Mouse (Mus musculus): ENCODE measurements around the gene Wfdc3. TPM values are rescaled to one million over a fixed set of nuclear protein-coding genes. Genes with fewer than 3 reads are reported as not detected.

Gene Wfdc3
- total RNA-seq (2022) = under 1 TPM; 0.31 to 0.71 (median 0.49) TPM

DNA sequence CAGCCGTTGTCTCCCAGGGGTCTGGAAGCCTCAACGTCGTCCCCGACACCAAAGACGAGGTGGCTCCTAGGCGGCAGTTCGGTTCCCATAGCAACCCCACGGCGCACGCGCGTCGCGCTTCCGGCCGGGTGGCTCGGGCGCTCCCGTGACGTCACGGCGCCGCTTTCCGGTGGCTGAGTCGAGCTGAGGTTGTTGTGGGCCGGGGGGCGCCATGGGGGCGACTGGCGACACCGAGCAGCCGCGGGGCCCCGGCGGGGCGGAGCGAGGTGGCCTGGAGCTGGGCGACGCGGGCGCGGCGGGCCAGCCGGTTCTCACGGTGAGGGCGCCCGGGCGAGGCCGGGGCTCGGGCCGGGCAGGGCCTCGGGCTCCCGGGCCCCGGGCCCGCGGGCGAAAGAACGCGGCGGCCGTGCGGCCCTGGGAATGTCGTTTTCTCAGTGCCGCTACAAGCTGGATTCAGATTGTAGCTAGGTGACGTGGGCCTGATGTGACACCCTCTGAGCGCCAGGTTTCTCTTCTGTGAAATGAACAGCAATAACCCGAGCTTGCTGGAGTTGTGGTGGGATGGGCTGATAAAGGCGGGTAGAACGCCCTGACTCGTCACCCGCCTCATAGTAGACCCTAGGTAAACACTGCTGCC lies at the start of gene Wfdc3, which contains the start of gene Dnttip1:
Gene Wfdc3, minus strand, starts transcription at position 89 of the 637 bp plus-strand sequence.
Gene Dnttip1, plus strand, starts transcription at position 141 of the 637 bp plus-strand sequence.
- peak; percentile 88 for DNase-seq

DNA sequence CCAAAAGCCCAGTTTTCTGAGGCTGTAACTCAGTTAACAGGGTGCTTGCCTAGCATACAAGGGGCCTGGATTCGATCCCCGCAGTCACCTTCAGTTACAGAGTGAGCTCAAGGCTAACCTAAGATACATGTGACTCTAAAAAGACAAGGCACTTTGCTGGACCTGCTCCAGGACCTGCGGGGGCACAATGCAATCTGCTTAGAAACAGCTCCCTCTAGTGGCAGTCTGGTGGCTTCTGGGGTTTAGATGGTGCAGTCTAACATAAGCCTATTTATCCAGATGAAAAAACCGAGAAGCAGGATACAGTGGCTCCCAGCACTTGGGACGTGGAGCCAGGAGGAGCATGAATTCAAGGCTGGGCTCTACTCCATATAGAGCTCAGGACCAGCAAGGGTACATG lies 48.6 kb upstream of the Wfdc3 start:
- peak; percentile 87 for DNase-seq

DNA sequence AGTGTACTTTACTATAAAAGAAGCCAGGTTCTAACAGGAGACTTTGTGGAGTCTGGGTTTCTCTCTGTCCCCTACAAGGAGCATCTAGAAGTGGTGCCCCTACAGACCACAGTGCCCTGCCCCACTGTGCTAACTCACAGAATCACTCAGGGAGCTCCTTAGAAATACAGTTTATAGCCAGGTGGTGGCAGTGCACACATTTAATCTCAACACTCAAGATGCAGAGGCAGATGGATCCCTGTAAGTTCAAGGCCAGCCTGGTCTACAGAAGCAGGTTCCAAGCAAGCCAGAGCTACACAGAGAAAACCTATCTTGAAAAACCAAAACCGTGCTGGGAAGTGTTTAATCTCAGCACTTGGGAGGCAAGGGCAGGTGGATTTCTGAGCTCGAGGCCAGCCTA lies 48.0 kb upstream of the Wfdc3 start:
- DNase-seq = no peak

DNA sequence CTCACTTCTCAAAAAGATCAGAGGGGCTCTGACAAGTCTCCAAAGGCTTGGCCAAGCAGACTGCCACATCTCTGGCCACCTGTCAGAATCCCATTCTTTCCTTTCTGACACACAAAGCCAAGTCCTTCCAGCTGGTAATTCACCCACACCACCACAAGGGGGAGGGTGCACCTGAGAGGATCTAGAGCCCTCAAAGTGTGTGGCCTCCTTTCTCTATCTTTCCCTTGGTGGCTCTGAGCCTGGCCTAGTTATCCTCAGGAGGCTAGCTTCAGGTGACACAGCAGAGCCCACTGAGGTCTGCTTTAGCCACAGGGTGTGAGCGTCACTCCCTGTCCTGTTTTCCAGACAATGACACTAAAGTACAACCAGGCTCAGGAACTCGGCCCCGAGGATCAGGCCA lies 47.5 kb upstream of the Wfdc3 start:
- no peak for DNase-seq

DNA sequence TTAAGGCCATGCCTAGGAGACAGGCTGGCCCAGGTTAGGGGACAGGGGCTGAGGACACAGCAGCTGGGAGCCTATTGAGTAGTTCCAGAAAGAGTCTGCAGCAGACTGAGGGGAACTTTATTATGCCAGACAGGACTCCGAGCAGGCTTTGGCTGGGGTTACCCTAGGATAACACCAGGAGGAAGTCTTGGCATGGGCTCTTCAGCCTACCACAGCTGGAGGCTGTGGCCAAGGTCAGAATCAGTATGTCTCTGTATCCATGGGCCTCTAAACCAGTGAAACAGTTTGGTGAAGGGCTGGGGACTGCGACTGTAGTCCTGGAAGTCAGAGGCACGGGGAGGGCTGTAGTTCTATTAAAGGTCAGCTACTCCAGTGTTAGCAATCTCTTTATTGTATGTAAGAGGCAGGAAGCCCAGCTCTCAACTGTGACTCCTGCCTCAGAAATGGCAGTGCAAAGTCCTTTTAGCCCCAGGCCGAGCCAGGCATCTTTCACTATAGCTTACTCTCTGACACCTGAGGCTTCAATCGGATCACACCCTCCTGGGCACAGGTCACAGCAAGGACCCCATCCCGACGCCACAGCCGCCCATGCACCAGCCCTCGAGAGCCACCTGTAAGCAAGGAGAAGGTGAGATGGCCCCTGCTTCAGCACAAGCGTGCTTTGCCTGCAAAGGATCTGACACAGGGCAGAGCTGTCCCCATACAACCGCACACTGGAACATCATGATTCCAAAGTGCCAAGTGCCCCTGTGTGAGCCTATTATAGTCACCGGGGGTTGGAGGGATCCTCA lies 46.9 kb upstream of the Wfdc3 start:
- DNase-seq = no peak

DNA sequence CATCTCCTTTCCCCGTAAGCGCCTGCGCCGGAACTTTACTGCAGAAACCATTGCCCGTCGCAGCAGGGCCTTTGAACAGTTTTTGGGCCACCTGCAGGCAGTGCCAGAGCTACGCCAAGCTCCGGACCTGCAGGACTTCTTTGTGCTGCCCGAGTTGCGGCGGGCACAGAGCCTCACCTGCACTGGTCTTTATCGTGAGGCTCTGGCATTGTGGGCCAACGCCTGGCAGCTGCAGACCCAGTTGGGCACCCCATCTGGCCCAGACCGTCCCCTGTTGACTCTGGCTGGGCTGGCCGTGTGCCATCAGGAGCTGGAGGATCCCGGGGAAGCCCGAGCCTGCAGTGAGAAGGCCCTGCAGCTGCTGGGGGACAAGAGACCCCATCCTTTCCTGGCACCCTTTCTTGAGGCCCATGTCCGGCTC lies 46.1 kb upstream of the Wfdc3 start:
- no peak for DNase-seq

DNA sequence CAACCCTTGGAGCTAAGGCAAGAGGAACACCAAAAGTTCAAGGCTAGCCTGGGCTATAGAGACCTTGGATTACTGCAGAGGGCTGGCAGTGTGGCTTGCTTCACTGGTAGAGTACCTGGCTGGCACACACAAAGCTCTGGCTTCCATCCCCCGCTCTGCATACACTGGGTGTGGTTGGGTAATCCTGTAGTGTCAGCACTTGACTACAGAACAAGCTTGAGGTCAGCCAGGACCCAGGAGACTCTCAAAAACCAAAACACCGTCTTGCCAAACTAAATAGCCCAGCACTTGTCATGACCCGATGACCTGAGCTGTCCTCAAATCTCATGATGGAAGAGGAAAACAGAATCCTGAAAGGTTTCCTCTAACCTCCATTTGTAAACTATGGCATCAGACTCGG lies 44.7 kb upstream of the Wfdc3 start:
- DNase-seq = no peak

DNA sequence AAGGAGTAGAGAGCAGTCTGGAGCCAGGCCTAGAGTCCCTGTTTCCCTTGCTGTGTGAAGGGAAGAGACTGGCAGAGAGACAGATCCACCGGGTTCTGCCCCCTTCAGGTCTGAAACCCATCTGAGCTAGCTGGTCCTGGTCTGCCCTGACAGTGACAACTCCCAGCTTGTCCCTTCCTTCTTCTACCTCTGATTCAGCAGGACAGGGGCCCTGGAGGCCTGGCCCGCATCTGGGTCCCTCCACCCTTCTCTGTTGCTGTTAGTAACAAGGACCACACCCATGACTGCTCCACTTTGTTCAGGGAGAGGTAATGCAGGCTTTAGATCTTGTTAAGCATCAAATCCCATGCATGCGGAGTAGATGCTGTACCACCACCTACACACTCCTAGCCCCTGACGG lies 42.7 kb upstream of the Wfdc3 start:
- no peak for DNase-seq

DNA sequence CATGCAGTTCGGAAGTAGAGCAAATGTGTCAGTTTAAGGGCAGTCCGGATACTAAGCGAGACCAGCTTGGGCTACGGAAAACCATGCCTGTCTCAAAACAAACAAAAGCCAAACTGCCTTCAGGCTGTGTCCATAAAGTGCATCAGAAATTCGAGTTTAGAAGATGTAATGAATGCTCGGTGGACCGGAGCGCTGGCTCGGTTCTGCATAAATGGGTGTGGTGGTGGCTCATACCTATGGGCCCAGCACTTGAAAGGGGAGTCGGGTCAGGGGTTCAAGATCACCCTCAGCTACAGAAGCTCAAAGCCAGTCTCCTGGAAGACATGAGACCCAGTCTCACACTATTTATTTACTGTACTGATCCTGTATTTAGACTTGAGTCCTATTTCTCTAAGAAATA lies 42.0 kb upstream of the Wfdc3 start:
- no peak for DNase-seq

DNA sequence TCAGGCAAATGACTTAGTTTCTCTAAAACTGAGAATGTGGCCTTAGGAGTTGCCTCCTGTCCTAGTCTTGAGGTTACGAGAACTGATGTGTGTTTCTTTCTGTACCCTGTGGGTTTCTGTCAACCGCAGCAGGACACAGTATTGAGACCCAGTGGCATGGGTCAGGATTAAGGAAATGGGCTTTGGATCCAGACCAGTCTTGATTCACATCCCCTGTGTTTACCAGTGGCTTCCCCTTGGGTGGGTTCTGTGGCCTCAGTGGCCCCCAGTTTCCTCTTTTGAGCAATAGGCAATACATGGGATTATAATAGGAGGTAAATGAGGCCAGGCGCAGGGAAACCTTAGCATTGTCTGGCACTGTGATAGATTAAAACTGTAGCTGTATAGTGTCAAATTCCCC lies 41.3 kb upstream of the Wfdc3 start:
- DNase-seq = no peak

DNA sequence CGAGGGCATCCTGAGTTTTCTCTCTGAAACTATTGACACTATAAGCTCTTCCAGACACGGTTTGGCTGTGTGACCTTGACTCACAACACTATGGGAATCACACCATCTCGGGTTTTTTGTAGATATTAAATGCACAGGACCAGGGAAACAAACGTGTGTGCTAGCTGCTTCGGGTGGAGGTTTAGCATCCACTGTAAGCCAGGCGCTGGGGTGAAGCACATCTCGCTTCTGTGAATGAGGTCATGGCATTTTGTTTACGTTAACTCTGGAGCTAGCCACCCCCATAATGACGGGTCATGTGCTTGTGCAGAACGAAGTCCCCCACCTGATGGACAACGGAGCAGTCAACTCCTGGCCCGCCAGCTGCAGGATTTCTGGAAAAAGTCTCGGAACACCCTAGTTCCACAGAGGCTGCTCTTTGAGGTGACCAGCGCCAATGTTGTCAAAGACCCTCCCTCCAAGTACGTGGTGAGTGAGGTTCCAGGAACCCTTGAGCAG lies 40.7 kb upstream of the Wfdc3 start:
- no peak for DNase-seq

DNA sequence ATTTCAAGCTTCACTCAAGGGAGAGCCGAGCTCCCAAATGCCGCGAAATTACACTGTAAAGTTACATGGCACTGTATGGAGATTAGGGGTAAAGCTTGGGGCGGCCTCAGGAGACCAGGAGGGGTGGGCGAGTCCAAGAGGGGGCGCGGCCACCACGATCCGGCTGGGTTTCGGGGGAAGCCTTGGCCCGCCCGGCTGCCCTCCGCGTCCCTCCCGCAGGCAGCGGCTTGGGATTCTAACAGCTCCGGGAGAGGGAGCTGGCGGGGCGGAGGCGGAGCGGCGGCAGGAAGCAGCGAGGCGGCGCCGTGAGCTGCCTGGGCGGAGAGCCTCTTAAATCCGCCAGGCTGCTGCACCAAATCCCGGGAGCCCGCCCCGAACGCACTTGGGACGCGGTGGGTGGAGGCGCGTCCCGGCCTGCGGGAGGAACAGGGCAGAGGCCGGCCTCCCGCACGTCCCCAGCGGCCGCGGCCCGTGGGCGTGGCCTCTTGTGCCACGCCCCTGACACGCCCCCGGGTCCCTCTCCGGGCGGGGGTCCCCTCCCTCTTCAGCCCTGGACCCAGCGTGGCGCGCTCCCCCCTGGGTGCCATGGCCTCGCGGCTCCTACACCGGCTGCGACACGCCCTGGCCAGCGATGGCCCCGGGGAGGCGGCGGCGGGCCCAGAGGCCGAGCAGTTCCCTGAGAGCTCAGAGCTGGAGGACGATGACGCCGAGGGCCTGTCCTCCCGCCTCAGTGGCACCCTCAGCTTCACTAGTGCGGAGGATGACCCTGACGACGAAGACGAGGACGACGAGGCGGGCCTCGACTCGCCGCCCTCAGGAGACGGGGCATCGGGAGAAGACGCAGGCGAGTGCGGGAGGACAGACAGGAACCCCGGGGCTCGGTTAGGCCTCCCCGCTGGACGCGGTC lies 40.0 kb upstream of the Wfdc3 start, which contains the start of gene Snx21:
Gene Snx21, plus strand, starts transcription at position 343 of the 907 bp plus-strand sequence.
- DNase-seq = peak; percentile 94

DNA sequence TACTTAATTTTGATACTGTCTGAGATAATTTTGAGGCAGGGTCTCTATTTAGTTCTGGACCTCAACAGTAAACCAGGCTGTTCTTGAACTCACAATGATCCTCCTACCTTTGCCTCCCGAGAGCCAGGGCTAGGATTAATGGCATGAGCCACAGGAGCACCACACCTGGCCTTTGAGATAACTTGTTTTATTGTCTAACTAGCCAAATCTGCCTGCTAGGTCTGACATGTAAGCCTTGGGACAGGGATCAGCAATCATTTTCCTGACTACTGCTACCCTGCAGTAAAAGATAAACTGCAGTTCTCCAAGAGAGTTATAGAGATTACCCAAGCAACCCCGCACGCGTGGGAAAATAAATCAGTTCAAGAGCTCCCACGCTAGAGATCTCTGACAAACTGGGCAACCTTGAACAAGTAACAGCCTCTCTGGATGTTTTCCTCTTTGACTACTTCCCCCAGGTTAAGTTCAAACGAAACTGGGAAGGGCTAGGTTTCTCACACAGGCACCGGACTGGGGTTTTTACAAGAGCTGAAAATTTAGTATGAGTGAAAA lies 39.2 kb upstream of the Wfdc3 start:
- DNase-seq = no peak

DNA sequence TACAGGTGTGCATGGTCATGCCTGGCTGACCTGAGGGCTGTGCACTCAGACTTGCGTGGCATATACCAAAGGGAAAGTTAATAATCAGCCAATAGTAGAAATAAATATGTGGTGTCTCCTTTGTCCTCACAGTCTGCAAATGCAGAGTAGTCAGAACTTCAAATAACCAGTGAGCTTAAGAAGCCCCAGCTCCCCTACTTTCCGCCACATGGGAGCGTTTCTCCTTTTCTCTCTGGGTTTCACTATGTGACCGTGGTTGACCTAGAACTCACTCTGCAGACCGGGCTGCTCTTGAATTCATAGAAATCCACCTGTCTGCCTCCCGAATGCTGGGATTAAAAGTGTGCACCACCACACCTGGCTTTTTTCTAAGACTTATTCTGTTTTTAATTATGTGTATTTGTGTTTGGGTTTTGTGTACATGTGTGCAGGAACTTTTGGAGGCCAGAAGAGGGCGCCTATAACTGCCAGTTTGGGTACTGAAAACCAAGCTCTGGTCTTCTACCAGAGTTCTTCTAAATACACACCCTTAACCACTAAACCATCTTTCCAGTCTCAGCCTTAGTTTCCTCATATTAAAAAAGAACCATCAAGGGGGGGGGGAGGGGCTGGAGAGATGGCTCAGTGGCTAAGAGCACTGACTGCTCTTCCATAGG lies 38.3 kb upstream of the Wfdc3 start:
- no peak for DNase-seq

DNA sequence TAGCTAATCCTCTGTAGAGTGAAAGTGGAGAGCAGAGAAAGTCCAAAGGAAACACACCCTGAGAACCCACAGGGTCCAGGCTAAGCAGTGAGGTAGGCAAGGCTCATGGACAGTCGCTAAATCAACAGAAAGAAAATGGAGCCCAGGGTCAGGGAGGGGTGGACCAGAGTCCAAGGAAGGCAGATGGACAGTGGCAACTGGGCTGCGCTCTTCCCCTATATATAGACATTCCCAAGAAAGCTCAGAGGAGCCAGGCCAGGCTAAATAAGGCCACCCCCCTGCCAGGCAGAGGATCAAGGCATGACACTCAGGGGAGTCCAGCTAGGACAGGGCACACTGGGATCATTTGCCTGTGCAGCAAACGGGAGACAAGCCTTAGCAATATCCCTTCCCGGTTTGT lies 36.1 kb upstream of the Wfdc3 start:
- DNase-seq = no peak

DNA sequence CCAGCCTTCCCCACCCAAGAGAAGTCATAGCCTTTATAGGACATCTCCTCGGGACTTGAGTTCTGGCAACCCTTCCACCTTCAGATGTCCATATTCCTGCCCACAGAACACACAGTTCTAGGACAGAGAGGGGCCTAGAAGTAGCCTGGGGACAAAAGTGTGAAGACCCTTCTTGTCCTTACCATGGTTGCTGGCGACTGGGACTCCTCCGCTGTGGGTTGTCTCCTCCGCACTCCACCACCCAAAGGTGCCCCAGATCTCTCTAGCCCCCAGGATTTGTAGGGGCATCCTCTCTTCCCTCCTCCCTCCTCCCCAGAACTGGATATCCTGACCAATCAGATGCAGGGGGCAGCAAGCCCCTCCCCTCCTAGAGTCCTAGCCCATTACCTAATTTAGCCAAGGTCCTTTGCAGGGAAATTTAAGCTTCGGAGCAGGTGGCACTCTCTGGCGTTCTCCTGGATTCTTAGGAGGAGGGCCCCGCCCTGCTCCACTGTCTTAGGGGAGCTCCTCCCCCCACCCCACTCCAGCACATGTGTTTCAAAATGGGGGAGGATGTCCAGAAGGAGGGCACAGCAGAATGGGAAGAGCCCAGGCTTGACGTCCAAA lies 33.9 kb upstream of the Wfdc3 start, which contains the start of gene Tnnc2:
Gene Tnnc2, minus strand, starts transcription at position 487 of the 606 bp plus-strand sequence.
- no peak for DNase-seq

DNA sequence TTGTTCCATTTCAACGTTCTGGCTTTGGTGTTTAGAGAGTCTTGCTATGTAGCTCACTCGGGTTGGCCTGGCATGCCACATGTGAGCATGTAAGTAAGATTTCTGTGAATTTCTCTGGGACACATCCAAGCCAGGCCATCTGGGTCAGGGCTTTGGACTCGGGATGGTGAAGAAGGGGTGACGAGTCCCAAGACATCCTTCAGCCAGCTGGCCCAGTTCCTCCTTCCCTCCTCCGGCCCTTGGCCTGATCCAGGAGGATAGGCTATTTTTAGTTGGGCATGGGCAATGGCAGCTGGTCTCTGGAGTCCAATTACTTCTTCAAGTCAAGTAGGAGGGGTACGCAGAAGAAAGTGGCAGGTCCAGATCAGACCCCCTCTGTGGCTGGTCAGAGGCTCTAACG lies 33.1 kb upstream of the Wfdc3 start:
- DNase-seq = no peak

DNA sequence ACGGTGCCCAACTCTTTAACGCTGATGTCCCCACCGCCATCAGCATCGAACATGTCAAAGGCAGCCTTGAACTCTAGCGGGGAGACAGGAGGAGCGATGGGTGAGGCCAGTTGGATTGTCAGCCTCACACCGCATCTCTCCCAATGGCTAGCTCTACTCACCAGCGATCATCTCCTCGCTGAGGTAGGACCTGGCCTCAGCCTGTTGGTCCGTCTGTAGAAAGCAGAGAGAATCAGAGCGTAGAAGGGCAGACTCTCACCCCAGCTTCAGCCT lies 32.2 kb upstream of the Wfdc3 start:
- DNase-seq = no peak

DNA sequence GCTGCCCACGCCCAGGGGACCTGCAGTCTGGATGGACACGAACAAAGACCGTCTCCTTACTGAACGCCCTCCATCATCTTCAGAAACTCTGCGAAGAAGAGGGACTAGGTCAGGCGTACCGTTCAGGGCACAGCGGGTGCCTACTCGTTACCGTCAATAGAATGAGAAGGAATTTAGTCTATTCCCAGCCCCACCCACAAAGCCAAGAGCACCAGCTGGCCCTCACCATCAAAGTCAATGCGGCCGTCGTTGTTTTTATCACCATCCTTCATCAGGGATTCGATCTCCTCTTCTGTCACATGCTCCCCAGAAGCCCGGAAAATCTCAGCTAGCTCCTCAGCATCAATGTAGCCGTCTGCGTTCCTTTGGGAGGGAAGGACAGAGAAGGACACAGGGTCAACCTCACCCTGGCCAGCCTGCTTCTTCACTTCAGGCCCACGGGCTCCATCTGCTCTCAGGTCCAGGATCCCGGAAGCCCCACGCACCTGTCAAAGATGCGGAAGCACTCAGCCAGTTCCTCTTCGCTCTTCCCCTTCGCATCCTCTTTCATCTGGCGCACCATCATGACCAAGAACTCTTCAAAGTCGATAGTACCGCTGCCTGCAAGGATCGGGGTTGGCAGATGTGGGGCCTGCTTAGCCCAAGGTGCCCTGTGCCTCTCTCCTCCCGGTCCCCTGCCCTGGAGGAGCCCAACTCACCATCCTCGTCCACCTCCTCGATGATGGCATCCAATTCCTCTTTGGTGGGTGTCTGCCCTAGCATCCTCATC lies 31.7 kb upstream of the Wfdc3 start:
- DNase-seq = no peak

DNA sequence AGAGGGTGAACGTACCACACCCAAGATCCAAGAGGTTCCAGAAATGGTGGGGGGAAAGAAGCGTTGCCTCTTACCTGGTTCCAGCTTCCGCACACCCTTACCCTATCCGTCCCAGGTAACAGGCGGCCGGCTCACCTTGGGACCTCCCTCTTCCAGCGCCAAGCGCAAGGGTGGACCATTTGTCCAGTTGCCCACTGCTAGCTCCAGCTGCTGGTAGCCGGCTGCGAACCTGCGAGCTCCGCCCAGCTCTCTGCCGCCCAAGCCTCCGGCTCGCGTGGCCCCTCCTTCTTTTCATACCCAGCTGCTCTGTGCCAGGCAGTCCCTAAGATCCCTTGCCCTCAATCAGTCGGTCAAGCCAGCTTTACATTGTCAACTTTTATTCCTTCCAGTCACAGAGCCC lies 31.1 kb upstream of the Wfdc3 start:
- no peak for DNase-seq

DNA sequence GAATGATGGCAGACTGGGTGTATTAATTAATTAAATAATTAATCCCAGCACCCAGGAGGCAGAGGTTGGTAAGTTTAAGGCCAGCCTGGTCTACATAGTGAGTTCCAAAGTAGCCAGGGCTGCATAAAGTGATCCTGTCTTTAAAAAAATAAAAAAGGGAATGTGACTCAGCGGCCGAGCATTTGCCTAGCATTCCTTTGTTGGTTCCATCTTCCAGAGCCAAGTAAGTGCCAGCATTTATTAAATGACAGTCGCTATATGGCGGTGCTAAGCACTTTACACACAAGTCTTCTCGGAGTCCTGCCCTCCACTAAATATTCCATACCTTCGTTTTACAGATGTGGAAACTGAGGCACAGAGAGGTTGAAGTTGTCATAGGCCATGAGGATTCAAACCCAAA lies 30.4 kb upstream of the Wfdc3 start:
- no peak for DNase-seq
